Mouse (Mus musculus) NIH3T3 (cell line): ENCODE results near the gene Timd4.

Source experiments
- DNase-seq: peaks from one replicate; pipeline ENCODE4 v3.0.0-alpha.2; 2012; ENCODE audit warnings: low read depth

Timd4 gene

DNA sequence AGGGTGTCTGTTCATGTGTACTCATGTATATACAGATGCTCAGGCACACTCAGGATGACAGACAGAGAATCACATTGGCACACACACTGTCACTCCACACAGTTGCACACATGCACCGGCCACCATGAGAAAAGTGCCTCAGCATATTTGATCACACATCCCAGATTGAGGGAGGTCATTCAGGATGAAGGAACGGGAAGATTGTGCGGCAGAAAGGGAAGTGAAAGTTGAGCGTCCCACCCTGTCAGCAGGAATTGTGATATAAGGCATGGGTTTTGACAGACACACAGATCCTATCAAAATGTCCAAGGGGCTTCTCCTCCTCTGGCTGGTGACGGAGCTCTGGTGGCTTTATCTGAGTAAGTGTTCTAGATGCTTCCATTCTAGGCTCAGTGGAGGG lies at the start of gene Timd4:
Gene Timd4, plus strand, starts transcription at position 290 of the 400 bp plus-strand sequence.
- DNase-seq: no peak

DNA sequence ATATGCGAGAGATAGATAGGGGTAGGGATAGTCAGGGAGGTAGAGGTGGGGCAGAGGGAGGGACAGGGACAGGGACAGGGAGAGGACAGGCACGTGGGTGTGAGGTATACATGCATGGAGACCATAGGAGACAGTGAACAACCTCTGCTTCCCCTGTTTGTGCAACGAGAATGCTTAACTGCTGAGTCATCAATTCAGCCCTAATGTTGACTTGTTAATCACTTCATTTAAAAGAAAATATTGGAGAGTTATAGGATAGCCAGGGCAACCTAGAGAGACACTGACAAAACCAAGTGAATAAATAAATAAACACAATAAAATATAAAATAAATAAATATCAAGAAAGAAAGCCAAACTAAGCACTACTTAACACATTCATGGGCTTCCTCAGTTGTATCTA lies 33.7 kb upstream of the Timd4 start:
- no peak for DNase-seq

DNA sequence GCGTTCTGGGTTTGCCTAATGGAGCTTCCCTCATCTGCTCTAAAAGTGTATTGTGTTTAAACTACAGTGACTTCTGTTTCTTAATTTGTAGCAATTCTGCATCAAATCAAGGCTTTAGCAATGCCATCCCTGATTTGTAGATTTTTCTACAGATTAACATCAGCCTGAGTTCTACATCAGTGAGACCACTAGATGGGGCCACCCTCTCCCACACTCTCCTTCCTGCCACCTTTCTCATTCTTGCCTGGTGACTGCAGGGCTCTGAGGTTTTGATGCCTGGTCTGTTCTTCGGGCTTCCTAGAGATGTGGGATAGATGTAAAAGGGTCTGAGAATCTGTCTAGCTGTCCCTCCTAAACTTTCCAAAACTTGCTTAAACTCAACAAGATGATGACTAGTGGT lies 30.8 kb upstream of the Timd4 start:
- DNase-seq: no peak

DNA sequence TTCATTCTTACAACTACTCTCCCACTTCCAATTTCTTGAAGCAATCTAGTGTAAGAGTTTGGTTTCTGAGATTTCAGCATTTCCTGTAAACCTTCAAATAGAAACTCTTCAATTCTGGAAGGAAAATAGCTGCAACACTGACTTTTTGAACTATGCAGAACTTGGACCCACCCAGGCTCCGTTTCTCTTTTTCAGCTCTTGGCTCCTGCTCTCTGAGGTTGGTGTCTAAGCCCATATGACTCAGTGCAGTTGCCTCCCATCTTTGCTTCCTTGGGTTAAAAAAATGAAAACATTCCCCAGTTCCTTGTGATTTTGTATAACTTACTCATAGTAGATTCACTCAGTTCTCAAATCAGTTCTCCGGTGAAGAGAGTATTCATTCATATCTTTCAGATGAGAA lies 6.2 kb upstream of the Timd4 start:
- DNase-seq: no peak

DNA sequence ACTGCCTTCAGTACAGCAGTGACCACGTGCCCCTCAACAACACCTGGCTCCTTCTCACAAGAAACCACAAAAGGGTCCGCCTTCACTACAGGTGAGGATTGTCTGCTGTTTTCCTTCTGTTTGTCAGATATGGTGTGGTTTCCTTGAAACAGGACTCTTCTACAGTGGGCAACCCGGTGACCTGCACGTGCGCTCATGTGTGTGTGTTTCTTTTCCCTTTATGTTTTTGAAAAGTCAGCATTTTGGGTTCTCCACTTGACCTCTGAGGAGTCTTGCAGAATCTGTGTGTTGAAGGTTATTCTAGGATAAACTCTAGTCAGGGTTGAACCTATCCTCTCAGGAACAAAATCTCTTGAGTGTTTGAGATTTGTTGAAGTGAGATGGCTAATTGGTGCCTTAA lies 7.1 kb downstream of the Timd4 start:
- no peak for DNase-seq

DNA sequence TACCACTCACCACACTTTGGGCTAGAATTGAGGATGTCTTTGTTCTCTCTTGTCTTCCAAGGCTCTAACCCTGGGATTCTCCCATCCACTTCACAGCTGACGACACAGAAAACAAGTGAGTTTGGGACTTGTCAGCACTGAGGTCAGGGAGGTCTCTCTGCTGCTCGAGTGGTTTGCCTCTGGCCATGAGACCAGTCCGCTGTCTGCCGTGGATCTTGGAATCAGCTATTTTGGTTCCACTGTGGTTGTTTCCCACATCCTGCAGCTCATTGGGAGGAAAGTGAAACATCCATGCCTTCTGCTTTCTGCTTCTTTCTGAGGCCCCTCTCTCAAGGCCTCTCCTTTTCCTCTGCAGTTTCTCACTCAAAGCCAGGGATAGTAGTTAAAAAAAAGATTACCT lies 9.3 kb downstream of the Timd4 start:
- no peak for DNase-seq

DNA sequence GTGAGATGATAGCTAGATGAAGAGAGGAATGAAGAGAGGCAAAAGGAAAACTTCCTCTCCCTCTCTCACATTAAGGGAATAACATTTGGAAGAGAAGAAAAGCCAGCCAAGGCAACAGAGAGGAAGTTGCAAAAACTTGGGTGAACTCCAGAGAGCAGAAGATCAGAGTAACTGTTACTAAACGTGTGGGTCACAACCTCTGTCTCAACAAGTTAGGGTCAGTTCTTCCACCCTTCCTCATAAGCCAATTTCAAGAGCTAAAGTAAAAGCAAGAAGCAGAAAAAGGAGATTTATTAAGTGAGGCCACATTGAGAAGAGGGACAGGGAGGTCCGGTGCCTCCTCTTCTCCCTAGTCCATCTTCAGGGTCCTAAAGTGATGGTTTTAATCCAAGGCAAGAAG lies 19.7 kb downstream of the Timd4 start:
- DNase-seq: no peak

DNA sequence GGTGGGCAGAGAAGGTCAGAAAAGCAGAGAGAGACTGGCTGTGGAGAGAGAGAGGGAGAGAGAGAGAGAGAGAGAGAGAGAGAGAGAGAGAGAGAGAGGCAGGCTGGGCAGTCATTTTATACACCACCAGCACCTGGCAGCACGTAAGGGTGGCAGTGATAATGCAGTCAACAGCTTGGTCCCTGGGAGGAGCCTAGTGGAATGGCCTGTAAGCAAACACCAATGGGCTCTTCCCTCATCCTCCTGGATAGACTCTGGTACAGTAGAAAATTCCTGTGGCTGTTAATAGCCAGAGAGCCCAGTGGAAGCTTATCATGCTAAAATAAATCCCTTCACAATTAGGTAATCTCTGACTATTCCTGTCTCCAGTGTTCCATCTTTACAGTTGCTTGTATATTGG lies 24.5 kb downstream of the Timd4 start:
- DNase-seq: no peak

DNA sequence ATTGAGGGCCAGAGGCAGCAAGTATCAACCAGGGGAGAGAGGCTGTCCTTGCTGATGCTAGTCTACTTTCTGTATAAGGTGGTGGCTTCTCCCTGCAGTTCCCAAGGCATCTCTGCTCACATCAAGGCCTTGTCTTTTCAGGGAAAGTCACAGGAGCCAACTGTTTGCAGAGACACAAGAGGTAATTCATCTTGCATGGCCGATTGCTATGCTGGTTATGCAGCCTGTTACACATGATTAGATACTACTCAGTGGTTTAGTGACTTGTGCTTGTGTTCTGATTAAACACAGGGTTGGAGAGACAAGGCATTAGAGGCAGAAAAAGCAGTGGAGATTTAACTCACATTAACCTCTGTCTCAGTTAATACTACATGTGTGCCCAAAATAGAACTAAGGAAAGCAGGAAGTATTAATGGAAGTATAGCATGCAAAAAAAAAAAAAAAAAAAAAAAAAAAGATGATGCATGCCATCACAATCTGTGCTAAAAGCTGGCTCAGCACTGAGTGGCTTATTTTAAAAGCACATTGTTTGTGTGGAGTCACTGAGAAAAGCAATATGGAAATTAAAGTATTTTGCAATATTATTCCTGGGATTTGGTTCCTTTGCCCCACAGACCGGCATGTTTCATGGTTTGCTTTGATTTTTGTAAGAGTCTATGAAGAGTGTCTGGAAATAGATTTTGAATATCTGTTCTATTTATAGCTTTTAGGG lies 31.6 kb downstream of the Timd4 start:
- no peak for DNase-seq

DNA sequence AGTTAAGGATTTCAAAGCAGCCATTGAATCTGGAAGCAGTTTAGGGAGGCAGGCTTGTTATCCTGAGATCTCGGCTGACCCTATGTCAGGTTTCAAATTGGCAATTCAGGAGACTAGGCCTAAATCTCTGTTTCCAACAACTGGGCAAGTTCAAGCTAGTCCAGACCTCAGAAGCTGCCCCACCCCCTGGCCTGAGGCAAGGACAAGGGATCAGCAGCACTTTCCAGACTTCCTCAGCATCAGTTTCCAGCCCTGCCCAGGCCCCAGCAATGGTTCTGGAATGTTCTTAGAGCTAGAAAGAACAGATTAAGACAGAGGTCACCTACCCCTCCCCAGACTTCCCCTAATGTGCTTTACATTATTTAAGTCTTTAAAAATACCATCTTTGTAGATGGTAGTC lies 36.1 kb downstream of the Timd4 start:
- DNase-seq: no peak

DNA sequence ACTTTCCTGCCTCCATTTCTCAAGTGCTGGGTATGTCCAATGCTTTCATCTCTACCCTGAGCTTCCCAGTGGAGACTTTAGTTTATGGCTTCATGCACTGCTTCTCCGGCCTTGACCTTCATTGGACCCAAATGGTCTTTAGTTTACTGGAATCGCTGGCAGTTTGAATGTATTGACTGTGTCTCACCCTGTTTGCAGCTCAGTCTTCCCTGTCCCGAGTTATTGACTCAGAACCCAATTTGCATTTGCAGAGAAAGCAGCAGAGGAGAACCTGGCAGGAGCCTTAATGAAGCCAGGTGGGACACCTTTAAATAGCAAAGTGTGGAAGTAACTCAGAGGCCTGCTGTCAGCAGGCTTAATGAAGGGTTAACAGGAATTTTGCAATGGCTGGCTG lies 37.2 kb downstream of the Timd4 start:
- DNase-seq: no peak

DNA sequence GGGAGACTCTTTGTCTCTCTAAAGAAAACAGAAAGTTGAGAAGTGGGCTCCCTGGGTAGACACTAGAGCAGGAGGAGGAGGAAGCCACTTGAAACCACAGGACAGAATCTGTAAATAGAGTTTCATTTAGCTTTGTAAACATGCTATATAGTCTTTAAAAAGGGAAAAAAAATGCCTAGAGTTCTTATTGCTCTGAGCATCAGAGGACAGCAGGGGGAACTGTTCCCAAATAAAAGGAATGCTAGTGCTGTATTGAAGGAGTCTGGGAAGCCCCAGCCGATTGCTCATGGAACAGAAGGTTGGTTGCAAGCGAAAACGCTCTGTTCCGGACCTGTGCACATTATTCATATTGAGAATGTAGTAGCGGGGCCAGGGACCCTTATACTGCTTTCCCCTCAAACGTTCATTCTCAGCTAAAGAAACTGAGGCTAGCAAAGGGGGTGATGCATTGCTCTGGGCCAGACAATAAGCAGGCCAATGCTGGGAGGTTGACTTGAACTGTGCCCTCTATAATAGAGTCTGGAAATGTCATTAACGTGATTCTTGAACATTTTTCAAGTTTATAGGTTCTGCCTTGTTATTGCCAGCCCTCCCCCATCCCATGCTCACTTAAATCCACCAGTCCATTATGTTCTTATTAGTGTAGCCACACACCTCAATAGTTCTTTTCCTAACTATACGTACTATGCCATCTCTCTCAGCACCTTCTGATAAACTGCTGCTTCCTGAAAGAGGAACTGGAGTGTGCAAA lies 37.8 kb downstream of the Timd4 start:
- peak; percentile 40 for DNase-seq

DNA sequence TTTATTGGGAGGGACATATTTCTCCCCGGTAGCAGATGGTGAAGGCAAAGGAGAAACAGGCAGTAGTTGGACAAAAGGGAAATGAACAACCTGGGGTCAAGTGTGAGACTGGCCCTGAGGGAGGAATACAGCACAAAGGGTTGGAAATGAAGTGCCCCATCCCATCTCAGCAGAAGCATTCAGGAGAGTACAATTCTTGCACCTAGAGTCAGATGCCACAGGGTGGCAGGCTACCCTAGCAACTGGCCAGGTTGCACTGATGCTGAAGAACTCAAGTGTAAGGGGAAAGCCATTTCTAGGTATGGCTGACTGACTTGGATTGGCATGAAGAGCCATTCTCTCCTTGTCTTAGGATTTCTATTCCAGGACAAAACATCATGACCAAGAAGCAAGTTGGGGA lies 54.2 kb downstream of the Timd4 start:
- peak; percentile 61 for DNase-seq

DNA sequence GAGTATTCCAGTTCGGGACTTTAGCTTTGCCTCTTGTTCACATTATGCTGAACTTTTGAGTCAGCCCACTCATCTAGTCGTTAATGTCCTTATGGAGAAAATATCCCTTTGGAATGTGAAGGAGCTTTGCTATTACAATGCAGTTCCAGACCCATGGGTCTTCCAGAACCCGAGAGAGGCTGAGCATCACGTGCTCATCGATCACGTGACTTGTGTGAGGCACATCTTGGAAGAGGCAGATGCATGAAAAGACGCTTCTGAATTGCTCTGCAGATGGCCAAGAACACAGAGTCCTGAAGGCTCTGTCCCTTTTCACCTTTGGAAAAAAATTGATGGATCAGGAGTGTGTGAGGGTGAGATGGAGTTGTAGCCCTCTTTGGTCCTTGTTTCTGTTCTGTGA lies 58.0 kb downstream of the Timd4 start:
- no peak for DNase-seq

DNA sequence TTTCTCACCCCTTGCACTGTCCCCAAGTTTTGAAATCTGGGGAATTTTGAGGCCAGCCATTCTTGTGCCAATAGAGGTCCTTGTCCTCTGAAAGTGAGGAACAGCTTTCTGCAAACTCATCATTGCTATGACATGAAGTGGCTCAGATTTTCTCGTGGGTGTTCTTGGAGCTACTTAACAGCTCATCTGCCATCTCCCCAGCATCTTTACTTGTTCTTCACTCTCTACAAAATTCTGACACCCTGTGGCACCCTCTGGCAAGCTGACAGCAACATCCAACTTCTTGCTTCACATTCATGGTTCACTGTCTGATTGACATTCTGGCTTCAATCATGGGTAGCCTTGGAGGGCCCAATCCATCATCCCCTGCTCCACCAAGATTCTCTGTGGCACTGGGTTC lies 65.2 kb downstream of the Timd4 start:
- DNase-seq: no peak

DNA sequence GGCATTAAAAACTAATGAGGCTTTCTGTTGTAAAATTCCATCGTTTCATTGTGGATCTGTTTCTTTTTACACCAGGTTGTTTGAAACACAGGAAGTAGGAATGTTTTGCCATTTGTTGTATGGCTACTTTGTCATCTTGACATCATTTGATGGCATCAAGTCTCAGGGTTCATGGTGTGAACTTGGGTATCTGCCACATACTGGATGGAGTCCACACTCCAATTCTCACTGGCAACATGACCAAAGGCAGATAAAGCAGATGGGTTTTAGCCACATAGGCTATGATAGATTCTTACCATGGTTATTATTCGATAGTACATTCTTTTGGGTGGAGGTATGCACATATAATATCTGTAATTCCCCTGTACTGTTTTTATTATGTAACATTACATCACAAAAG lies 71.9 kb downstream of the Timd4 start:
- DNase-seq: no peak

DNA sequence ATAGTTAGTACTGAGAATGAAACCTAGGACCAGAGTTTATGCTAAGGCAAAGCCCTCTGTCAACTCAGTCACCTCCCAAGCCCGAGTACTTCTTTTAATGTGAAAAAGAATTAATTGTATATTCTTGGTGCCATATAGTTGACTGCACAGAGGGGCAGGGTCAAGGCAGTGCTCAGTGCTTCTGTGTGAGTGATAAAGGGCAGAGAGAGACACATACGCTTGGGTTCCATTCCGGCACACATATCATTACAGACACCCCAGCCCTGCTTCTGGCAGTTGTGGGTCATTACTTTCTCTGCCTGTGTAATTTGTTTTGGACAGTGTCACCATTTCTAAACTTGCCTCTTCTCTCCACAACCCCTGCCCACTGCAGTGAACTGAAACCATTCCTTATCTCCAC lies 78.5 kb downstream of the Timd4 start:
- no peak for DNase-seq
